Mouse (Mus musculus) cerebellum, adult 9-11 months (tissue): Measurements from ENCODE around the gene Per1.
A peak's percentile ranks its signal among the peaks of the same experiment; 100 is the strongest.

Experiments used
- DNase-seq: peaks from one replicate; pipeline ENCODE4 v3.0.0; 2022

Gene Per1

DNA sequence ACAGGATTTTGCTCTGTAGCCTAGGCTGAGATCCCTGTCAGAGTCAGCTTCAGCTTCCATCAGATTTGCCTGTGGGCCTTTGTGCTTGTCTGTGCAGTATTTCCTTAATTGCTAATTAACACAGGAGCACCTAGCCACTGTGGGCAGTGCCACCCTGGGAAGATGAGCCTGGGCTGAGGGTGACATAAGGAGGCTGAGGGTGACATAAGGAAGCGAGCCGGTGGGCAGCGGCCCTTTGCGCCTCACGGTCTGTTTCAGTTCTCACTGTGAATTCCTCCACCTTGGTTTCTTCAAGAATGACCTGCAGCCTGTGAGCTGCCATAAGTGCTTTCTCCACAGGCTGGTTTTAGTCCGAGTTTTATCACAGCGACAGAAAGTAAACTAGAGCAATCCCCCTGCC lies 13.4 kb upstream of the Per1 start:
- no peak for DNase-seq

DNA sequence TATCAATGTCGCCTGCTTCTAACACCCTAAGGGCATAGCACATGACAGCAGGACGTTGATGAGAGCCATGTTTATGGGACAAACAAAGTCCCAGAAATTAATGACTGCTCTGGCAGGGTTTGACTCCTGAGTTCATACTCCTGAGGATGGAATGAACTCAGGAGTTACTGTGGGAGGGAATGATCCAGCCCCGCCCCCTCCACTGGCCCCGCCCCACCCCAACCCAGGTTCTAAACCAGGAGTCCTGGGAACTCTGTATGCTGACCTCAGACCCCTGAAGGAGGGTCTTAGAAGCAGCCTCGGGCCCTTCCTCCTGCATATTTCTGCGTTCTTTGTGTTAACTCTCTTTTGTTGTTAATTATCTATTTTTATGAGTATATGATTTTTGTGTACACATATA lies 9.4 kb upstream of the Per1 start:
- peak; percentile 31 for DNase-seq

DNA sequence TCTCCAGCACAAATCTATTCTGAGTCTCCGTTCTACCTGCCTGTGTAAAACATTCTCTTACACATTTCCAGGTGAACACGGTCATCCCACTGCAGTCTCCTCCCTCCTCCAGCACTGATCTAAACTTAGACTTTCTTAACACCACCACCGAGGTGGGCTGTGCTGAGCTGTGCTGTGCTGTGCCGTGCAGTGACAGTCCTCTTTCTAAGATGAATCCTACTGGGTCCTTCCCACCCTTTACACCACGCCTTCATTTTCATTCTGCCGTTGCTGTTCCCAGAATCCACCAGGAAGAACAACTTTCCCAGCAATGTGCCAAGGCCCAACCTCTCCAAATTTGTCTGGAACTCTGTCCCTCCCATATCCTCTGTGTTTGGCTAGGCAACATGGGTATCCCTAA lies 8.6 kb upstream of the Per1 start:
- DNase-seq = peak; percentile 47

DNA sequence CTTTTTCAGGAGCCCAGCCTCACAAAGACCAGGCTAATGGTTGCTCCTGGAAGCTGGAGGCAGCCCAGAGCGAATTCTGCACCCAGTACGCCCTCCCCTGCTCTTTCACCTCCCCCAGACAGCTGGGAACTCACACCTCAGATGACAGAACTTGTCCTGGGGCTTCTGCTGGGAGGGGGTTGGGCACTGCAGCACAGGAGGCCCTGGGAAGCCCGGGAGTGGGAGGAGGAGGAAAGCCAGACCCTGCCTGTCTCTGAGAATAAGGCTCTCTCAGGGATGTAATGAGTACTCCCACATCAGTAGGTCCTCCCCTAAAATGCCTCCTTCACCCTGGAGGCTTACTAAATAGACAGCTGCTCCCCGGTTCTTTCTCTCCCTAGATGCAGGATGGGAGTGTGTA lies 7.9 kb upstream of the Per1 start:
- peak; percentile 64 for DNase-seq

DNA sequence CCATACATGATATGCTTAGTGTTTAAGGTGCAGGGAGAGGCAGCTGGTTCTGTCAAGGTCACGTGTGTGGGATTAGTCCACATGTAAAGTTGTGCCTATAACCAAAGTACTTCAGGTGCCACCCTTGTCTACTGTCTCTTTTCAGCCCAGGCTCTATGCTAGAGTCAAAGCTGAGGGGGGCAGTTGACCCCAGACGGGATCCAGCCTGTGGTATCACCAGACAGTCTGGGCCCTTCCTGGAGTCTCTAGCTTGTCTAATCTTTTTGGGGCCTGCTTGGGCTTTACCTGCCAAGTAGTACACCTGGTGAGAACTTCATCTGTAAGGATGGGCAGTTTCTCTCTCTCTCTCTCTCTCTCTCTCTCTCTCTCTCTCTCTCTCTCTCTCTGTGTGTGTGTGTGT lies 7.4 kb upstream of the Per1 start:
- DNase-seq = peak; percentile 51

DNA sequence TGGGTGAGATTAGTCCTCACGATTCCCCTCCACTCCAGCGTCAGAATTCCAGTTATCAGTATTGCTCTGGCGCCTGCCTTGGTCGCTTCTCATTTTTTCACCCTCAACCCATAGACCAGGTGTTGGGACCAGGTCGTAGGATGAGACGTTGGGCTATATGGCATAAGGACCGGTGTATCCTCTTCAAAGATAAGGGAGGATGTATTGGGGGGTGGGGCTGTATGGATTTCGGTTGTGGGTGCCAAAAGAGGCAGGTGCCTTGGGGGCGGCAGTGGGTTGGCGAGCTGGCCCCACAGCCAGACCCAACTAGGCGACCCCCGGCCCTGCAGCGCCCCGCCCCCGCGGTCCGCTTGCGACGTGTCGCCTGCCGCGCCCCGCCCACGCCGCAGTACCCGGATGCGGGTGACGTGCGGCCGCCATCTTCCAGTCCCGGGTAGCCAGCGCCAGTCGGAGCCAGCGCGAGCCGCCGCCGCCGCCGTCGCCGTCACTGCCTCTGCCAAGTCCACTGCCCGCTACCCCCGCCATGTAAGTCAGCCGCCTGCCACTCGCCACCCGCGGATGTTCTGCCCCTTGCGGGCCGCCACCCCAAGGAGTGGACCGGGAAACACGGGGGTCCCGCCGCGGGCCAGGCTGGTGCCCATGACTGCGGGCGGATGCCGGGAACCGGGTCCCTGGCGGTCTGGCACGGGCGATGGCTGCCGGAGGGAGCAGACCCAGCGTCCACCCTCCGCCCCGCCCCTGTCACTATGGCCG lies 6.7 kb upstream of the Per1 start, which contains the start of gene Vamp2:
Vamp2 (plus strand) TSS at position 388 of the 753 bp plus-strand sequence.
- DNase-seq = peak; percentile 96

DNA sequence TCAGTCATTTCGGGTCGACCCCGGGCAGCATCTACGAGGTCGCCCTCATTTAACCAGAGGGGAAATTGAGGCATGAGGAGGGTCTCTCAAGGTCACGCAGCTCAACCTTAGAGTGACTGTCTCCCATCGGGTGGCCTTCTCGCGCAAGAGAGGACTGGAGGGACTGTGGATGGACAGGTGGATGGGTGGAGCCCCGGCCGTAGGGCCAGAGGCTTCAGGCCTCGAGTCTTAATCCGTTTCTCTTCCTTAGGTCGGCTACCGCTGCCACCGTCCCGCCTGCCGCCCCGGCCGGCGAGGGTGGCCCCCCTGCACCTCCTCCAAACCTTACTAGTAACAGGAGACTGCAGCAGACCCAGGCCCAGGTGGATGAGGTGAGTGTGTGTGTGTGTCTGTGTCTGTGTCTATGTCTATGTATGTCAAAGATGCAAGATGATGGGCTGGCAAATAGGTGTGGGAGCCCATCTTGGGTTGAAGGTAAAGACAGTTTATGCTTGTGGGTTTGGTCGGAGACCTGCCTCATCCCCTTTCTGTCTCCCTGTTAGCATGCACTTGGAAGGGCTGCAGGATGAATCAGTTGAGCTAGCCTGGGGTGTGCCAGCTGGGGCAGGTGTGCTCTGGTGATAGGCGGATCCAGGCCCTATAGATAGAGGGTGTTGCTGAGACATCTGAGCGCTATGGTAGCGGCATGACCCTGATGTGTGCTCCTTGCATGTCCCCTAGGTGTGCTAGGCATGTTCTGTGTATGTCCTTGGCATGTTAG lies 6.0 kb upstream of the Per1 start:
- no peak for DNase-seq

DNA sequence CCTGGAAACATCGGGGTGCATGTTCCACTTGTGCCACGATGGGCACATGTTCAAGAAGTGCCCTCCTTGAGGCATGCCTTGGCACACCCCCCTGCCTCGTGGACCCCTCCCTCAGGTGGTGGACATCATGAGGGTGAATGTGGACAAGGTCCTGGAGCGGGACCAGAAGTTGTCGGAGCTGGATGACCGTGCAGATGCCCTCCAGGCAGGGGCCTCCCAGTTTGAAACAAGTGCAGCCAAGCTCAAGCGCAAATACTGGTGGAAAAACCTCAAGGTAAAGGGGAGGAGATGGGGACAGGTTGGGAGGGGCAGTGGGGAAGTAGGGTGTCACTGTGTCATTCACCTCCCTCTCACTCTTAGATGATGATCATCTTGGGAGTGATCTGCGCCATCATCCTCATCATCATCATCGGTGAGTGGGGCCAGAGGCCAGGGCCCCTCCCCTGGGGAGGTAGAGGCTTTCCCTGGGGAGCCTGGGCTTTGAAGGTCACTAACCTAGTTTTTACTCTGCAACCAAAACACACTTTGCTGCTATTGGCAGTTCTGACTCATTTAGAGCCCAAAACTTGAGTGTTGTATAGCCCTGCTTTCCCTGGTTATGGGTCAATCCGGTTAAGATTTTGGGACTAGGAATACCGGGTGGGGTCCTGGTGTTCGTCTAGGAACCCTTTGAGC lies 5.3 kb upstream of the Per1 start:
- DNase-seq = peak; percentile 84

DNA sequence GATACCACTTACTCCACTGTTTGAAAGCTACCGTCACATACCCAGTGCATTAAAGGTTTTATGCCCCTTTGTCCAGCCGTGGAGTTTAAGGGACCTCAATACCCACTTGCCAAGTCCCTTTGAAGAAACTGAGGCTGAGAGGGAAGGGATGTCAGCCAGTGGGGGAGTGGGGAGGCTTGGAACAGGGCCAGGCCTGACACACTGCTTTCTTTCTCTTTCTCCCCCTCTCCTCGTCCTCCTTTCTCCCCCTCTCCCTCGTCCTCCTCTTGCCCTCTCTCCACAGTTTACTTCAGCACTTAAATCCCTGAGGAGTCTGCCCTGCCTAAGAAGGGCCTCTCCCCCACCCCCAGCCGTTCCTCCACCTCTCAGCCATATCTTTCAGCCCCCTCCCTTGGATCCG lies 4.7 kb upstream of the Per1 start:
- DNase-seq = peak; percentile 50

DNA sequence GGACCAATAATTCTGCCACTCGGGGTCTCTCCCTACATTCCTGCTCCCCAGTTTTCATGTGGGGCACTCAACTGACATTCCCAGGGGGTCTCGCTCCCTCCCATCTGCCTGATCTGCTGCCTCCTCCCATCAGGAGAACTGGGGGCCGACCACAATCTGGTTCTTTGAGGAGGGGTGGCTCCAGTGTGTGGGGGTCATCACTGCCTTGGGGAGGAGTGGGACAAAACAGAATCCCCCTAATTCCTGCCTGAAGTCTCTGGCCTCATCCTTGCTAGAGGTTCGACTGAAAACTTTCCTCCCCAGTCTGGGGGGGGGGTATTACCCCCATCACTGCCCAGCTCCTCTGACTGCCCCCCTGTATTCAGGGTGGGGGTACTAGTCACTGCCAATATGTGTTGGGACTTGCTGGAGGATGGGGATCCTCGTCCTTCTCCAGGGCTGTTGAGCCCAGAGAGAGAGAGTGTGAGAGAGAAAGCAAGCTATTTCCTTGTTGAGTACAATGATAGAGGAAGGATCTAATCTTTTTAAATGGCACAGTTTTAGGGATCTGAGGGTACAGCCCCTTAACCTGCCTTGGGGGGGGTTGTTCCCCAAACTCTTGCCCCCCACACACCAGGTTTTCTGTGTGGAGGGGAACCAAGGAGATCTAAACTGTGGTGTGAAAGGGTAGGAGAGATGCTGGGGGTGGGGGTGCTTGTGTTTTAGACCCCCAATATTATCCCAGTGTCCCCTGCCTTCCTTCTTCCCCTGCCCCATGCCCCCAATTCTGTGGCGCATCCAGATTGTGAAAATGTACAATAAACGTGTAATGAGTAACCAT lies 3.2 kb upstream of the Per1 start:
- DNase-seq = peak; percentile 70

DNA sequence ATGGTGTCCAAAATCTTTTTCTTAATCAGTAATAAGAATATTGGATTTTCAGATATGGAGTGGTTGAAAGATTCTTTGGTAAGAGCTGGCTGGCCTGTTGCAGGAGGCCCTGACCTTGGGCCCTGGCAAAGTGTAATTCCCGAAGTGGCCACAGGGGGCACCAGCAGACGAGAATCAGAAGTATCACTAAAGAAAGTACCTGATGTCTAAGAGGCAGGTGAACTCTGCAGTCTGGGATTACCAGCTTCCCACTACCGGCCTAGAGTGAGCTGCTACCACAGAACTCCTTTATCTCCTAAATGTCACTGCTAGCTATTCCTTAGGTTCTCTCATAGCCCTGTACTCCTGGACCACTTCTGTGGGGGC lies 2.6 kb upstream of the Per1 start:
- DNase-seq = peak; percentile 86

DNA sequence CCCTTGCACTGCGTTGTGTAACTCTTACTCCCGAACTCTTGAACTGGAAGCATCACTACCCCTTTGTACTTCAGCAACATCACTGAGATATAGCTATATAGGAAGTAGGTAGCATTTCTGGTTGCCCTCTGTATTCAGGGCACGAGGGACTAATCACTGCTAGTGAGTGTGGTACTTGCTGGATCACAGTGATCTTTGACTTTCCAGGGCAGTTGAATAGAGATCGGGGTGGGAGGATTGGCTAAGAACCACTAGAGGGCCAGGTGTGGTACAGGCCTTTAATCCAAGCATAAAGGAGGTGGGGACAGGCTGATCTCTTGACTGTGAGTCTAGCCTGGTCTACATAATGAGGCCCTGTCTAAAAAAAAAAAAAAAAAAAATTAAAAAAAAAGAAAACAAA lies 2.1 kb upstream of the Per1 start:
- no peak for DNase-seq

DNA sequence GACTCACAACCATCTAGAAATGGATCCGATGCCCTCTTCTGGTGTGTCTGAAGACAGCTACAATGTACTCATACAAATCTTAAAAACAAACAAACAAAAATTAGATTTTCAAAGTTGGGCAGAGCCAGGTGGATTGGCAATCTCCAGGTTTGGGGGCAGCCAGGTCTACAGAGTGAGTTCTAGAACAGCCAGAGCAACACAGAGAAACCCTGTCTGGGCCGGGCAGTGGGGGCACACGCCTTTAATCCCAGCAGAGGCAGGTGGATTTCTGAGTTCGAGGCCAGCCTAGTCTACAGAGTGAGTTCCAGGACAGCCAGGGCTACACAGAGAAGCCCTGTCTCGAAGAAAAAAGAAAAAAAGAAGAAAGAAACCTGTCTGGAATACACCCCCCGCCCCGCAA lies 1.2 kb upstream of the Per1 start:
- peak; percentile 68 for DNase-seq

DNA sequence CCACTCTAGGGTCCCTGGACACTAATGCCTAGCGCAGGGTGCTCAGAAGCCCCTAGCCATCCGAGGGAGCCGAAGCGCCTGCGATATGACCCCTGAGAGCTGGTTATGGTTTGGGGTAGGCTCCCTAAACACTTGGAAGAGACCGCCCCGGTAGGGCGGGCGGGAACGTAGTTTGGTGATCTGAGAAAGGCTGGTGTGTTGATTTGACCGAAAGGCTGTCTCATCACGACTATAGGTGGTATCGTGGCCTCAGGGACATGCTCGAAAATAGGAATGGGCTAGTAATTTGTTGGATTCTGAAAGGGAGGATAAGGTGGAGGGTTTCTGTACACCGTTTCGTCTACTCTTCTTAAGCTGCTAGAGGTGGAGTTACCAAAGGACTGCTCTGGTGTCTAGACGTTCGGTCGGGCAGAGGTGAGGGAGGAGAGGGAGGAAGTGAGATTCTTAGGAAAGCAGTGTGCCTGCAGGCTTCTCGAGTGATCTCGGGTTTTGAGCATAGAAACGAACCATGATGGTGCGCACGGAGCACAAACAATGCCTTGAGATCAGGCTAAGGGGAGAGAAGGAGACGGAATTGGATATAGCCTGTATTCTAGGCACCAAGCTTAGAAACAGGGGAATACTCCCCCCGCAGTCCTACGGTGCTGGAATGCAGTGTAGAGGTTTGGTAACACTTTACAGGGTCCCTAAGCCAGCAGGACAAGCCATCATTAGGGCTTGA lies 654 bp downstream of the Per1 start:
- peak; percentile 62 for DNase-seq

DNA sequence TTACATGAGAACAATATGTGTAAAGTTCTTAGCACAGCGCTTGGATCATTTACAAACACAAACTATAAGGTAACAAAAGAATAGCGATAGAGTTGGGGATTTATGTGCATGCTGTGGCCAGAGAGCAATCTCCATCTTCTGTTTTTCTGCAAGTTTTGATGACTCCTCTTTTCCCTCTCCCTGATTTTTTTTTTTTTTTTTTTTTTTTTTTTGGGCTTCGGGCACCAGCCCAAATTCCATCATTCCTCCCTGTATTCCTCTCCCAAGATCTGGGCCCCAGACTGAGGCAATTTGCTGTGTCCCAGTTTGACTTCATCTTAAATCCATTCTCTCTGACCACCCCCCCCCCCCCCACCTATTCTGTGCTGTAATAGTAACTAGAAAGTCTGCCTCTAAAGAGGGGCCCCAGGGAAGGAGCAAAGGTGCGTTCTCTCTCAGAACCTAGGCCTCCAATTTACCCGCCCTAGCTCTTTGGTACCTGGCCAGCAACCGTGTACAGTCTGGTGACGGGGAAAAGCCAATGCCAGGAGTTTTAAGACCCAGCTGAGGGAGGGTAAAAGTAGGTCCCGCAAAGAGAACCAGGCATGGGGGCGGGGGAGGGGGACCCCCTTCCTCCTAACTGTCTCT lies 1.5 kb downstream of the Per1 start:
- no peak for DNase-seq

DNA sequence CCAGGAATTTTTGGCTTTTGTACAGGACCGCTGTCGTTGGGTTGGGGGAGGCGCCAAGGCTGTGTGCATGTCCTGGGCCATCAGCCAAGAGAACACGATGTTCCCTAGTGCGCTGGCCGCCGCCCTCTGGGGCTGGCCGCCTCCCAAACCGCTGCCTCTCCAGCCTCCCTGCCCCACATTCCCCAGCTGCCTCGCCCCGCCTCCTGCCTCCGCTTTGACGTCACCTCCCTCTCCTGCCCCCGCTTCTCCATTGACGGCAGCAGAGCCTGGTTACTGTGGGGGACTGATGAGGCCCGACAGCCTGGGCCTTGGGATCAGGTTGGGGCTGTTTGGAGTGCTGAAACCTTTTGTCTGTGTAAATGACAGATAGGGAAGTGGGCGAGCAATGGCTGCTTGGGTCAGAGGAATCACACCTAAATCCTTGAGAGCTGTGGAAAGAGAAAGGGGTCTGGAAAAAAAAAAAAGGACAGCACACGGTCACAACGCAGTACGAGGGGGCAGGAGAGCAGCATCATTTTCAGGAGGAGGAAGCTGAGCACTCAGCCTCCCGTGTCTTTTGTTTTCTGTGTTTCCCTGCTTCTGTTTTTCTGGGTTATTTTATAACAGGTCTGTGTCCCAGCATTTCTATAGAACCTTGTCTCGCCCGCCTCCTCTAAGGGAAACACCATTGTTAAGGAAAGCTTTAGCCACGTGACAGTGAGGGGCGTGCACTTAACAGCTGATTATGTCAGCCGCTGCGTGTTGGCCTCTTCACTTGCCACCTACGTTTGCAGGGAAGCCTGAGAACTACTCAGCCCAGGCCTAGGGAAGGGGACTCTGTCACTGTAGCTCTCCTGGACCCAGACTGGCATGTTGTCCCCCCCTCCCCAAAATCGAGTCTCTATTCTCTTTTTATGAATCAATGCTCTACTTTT lies 2.2 kb downstream of the Per1 start:
- DNase-seq = peak; percentile 93

DNA sequence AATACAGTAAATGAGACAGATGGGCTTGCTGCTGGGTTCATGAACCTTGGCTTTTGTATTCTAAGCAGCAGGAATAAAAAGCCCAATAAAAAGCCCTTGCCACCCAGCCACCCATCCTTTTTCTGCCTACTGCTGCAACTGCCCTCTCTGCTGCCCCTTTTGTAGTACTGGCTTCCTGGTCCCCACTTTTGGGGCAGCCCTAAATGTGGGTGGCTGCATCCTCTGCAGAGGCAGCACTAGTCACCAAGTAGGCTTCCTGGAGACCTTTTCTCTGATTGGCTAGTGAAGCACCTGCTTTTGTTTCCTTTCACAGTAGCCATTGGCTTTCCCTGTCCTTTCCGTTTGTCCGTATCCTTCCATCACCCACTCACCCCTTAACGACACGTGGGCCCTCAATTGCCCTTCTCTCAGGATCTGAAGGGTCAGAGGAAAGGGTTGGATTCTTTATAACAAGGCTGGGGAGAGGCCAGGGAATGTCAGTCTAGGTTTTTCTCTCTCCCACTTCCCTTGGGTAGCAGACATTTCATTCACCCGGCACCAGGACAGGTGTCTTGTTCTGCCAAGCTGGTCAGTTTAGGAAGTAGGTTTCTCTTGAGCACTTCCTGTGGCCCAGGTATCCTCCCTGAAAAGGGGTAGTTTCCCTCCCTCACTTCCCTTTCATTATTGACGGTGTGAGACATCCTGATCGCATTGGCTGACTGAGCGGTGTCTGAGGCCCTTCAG lies 3.2 kb downstream of the Per1 start:
- DNase-seq = no peak

DNA sequence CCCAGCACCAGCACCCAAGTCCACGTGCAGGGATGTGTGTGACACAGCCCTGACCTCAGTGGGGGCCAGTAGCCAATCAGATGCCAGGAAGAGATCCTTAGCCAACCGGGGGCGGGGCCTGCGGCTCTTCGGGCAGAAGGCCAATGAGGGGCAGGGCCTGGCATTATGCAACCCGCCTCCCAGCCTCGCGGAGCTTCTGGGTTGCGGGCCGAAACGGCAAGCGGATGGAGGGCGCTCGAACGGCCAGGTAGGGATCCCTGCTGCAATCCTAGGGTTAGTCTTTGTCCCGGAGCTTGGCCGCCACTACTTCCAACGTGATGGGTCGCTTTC lies 3.7 kb downstream of the Per1 start:
- peak; percentile 99 for DNase-seq

DNA sequence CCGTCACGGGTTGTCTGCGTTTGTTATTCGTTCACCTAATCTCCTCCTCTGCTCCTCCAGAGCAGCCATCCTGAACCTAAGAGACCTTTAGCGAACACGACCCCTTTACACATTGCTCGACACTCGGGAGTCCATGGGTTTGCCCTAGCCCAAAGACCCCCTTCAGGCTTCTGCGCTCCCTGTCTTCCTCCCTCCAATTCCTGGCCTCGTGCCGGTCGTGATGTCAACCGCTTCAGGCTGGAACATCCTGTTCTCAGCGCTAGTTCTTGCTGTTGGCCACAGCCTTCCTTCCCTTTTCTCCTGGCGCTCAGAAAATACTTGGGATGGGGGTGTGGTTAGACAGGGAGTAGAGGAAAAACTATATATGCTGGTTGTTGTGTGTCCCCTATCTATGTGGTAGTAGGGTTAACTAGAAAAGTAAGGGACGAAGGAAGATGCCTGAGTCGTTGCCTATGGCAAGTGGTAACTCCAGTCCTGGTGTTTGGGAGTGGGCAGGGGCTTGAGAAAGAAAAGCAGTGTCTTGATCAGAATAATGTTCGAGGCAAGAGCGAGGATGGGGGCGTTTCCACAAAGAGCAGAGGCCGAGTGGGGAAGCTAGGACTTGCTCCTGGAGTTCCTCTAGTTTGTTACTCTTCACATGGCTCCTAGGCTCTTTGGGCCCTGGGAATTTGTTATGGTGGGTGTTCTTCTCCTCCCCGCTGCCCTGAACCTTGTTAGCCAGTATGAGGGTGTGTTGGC lies 4.3 kb downstream of the Per1 start:
- peak; percentile 89 for DNase-seq
